Mouse (Mus musculus) cortical plate, adult 2 months (tissue): ENCODE results near the gene Imp4.

Source experiments
- CTCF ChIP-seq: fragments of 200-500 bp; IDR thresholded peaks from 2 replicates; pipeline ENCODE4 v1.5.1; 2011; ENCODE audit warnings: mild to moderate bottlenecking, control low read depth, low read length; ENCODE audit not compliant: insufficient read depth; ENCODE audit errors: extremely low read depth
- POLR2A ChIP-seq: fragments of 200-500 bp; IDR thresholded peaks from 2 replicates; pipeline ENCODE4 v1.6.1; 2011; ENCODE audit warnings: mild to moderate bottlenecking, low read length, control low read depth; ENCODE audit not compliant: insufficient read depth; ENCODE audit errors: extremely low read depth

- TF ChIP-seq CTCF (no peak), POLR2A (no peak)
Measured at GRCm38 (mm10) chr1:34435371-34436120, 4.1 kb upstream of the Imp4 start.
